ENCODE assay signal across 26 mouse cellular contexts in the genomic region with DNA sequence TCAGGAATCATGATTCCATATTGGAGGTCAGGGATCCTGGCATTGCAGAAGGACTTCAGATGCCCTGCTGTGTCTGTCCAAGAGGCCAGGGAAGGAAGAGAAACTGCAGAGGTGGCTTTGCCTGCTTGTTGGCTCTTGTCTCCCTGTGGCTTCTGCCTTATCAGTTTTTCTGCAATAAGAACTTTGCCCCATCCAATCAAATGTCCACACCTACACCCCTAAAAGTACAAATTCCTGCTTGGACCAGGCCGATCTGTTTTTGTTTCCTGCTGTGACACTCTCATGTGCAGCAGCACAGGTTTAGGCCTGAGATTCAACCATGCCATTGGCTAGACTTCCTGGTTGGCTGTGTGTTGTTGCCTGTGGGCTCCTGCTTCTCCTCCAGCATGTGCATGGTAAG. TPM values are rescaled to one million over a fixed set of nuclear protein-coding genes. Genes with fewer than 3 reads are reported as not detected.
DNase-seq lines count a peak whose midpoint lies in the region; ATAC-seq and TF ChIP-seq lines count a peak whose summit lies in the region.
"Had no signal": no experiment of that assay in that cellular context is flagged by ENCODE, and none has a peak within 500 bp of the region (broad histone marks: within the 10 kb centered on the region; RNA-seq: fewer than 3 reads in every experiment).

A gene (plus strand): TSS at position 251 of the 400 bp plus-strand sequence.

- DNase-seq in liver, adult 2 months (ENCODE audit: extremely low read depth, low read depth, low spot score) = peak; percentile 98
- no peak for DNase-seq in liver, embryonic 11.5 days (ENCODE audit: low spot score)
- DNase-seq in liver, embryonic 13.5 days = no peak
- peak; percentile 26 for DNase-seq in liver, postnatal 0 days
- DNase-seq in kidney, adult 18-20 months = no peak
- no peak for DNase-seq in heart, postnatal 10 days
- DNase-seq: adrenal gland, postnatal 25 days; cerebellum, adult 2 months; cerebellum, postnatal 10 days; gastrocnemius, postnatal 36 days; heart, adult 18-20 months had no signal

- peak within 1 kb of the TSS; percentile 69 for H3K9ac ChIP-seq in liver, adult 2 months (ENCODE audit: low read depth, low read length)
- no peak within 1 kb of the TSS for H3K9ac ChIP-seq in liver, embryonic 11.5 days (ENCODE audit: low read depth, low read length)
- H3K9ac ChIP-seq in intestine, embryonic 16.5 days (ENCODE audit: low read depth, low read length) = no peak within 1 kb of the TSS
- no peak within 1 kb of the TSS for H3K9ac ChIP-seq in liver, embryonic 13.5 days
- no peak within 1 kb of the TSS for H3K9ac ChIP-seq in liver, postnatal 0 days (replicated peaks)
- H3K9ac ChIP-seq in forebrain, embryonic 12.5 days = no peak within 1 kb of the TSS
- H3K9ac ChIP-seq: forebrain, embryonic 15.5 days; hindbrain, embryonic 14.5 days had no signal

- TF ChIP-seq CTCF in liver, adult 2 months (IDR thresholded peaks at IDR 0.05; ENCODE audit: low read depth, low read length) = no peak
- TF ChIP-seq CTCF in liver, postnatal 0 days (IDR thresholded peaks at IDR 0.05; ENCODE audit: low read depth) = no peak

- peaks cover 11% of the 10 kb centered on the region for H3K36me3 ChIP-seq in liver, adult 2 months (ENCODE audit: control insufficient read depth, insufficient read depth, low read length)
- H3K36me3 ChIP-seq in liver, embryonic 11.5 days (ENCODE audit: control insufficient read depth, insufficient read depth, low read length) = no peaks in the 10 kb centered on the region
- no peaks in the 10 kb centered on the region for H3K36me3 ChIP-seq in intestine, embryonic 16.5 days (ENCODE audit: control insufficient read depth, insufficient read depth, low read length)
- no peaks in the 10 kb centered on the region for H3K36me3 ChIP-seq in liver, embryonic 13.5 days
- no peaks in the 10 kb centered on the region for H3K36me3 ChIP-seq in liver, postnatal 0 days (replicated peaks; ENCODE audit: insufficient read depth, low read length)
- H3K36me3 ChIP-seq in forebrain, embryonic 12.5 days (replicated peaks) = no peaks in the 10 kb centered on the region
- H3K36me3 ChIP-seq: embryonic facial prominence, embryonic 10.5 days; forebrain, embryonic 15.5 days; heart, embryonic 10.5 days; hindbrain, embryonic 10.5 days had no signal

- WGBS in liver, adult 2 months = 28% methylated on average over 1 of the region's 1 CpGs
- 61% methylated on average over 1 of the region's 1 CpGs for WGBS in liver, embryonic 11.5 days
- WGBS in intestine, embryonic 16.5 days = 55% methylated on average over 1 of the region's 1 CpGs
- 45% methylated on average over 1 of the region's 1 CpGs for WGBS in liver, embryonic 13.5 days (ENCODE audit: insufficient replicate concordance)
- WGBS in liver, postnatal 0 days (ENCODE audit: insufficient replicate concordance) = 50% methylated on average over 1 of the region's 1 CpGs
- WGBS in forebrain, embryonic 12.5 days = 100% methylated on average over 1 of the region's 1 CpGs

- peak; percentile 33; the same call in 1 of the 2 replicates for TF ChIP-seq POLR2A in liver, adult 2 months (IDR thresholded peaks at IDR 0.05; ENCODE audit: extremely low read depth, insufficient read depth, low read length)

- peak; percentile 74 for TF ChIP-seq EP300 in liver, postnatal 0 days (IDR thresholded peaks at IDR 0.05; ENCODE audit: low read depth)

- intact Hi-C loops in heart, postnatal 10 days (cut with DNase I) = no loop called here

- no peak for ATAC-seq in liver, embryonic 11.5 days (replicated peaks; ENCODE audit: low FRiP score)
- ATAC-seq in intestine, embryonic 16.5 days = peak; percentile 82
- ATAC-seq in liver, embryonic 13.5 days (ENCODE audit: low read depth) = 0 out of 2 replicates have a peak, but pooled peaks have one; percentile 39
- peak; percentile 51 for ATAC-seq in liver, postnatal 0 days
- no peak for ATAC-seq in forebrain, embryonic 12.5 days (ENCODE audit: low FRiP score)
- ATAC-seq: activated CD4-positive, CD25-positive, alpha-beta regulatory T cell, adult 4 months; forebrain, embryonic 15.5 days; Patski had no signal

- H3K9me3 ChIP-seq in liver, embryonic 11.5 days (ENCODE audit: control insufficient read depth, low read length) = 0 out of 2 replicates have a peak, but pooled peaks cover 3% of the 10 kb centered on the region
- no peaks in the 10 kb centered on the region for H3K9me3 ChIP-seq in intestine, embryonic 16.5 days (ENCODE audit: control insufficient read depth, low read length)
- no peaks in the 10 kb centered on the region for H3K9me3 ChIP-seq in liver, embryonic 13.5 days (replicated peaks)
- H3K9me3 ChIP-seq in liver, postnatal 0 days (ENCODE audit: low read length) = no peaks in the 10 kb centered on the region
- H3K9me3 ChIP-seq in forebrain, embryonic 12.5 days = no peaks in the 10 kb centered on the region
- H3K9me3 ChIP-seq: embryonic facial prominence, embryonic 10.5 days; forebrain, embryonic 15.5 days; heart, embryonic 10.5 days; hindbrain, embryonic 10.5 days had no signal

- no peak within 1 kb of the TSS for H3K4me2 ChIP-seq in liver, embryonic 11.5 days
- H3K4me2 ChIP-seq in intestine, embryonic 16.5 days (ENCODE audit: low read depth, low read length) = no peak within 1 kb of the TSS; the same call in 1 of the 2 replicates
- H3K4me2 ChIP-seq in liver, embryonic 13.5 days = 0 out of 2 replicates have a peak within 1 kb of the TSS, but pooled peaks have one; percentile 2
- H3K4me2 ChIP-seq in liver, postnatal 0 days (ENCODE audit: low read depth, low read length) = peak within 1 kb of the TSS; percentile 55
- H3K4me2 ChIP-seq in forebrain, embryonic 12.5 days = no peak within 1 kb of the TSS
- H3K4me2 ChIP-seq: forebrain, embryonic 15.5 days; hindbrain, embryonic 14.5 days had no signal

- H3K4me1 ChIP-seq in liver, adult 2 months (ENCODE audit: control insufficient read depth, insufficient read depth, low read length) = peaks cover 29% of the 10 kb centered on the region
- no peaks in the 10 kb centered on the region for H3K4me1 ChIP-seq in liver, embryonic 11.5 days (replicated peaks; ENCODE audit: control insufficient read depth, insufficient read depth, low read length)
- H3K4me1 ChIP-seq in intestine, embryonic 16.5 days (ENCODE audit: control insufficient read depth, insufficient read depth, low read length) = no peaks in the 10 kb centered on the region
- no peaks in the 10 kb centered on the region for H3K4me1 ChIP-seq in liver, embryonic 13.5 days (replicated peaks)
- peaks cover 12% of the 10 kb centered on the region for H3K4me1 ChIP-seq in liver, postnatal 0 days (ENCODE audit: insufficient read depth)
- no peaks in the 10 kb centered on the region for H3K4me1 ChIP-seq in forebrain, embryonic 12.5 days
- H3K4me1 ChIP-seq: embryonic facial prominence, embryonic 10.5 days; forebrain, embryonic 15.5 days; heart, embryonic 10.5 days; hindbrain, embryonic 10.5 days had no signal

- no peaks in the 10 kb centered on the region for H3K79me2 ChIP-seq in liver, adult 2 months (ENCODE audit: control insufficient read depth, insufficient read depth, low read length)

- H3K4me3 ChIP-seq in liver, adult 2 months (ENCODE audit: insufficient read depth, low read depth, low read length) = peak within 1 kb of the TSS; percentile 58
- no peak within 1 kb of the TSS for H3K4me3 ChIP-seq in liver, embryonic 11.5 days (ENCODE audit: low read depth, low read length)
- H3K4me3 ChIP-seq in intestine, embryonic 16.5 days (ENCODE audit: low read length) = no peak within 1 kb of the TSS
- H3K4me3 ChIP-seq in liver, embryonic 13.5 days (replicated peaks) = no peak within 1 kb of the TSS
- no peak within 1 kb of the TSS; the same call in 1 of the 2 replicates for H3K4me3 ChIP-seq in liver, postnatal 0 days (ENCODE audit: low read depth, low read length)
- no peak within 1 kb of the TSS for H3K4me3 ChIP-seq in forebrain, embryonic 12.5 days (replicated peaks)
- H3K4me3 ChIP-seq: embryonic facial prominence, embryonic 10.5 days; forebrain, embryonic 15.5 days; heart, embryonic 10.5 days; hindbrain, embryonic 10.5 days had no signal

- H3K27me3 ChIP-seq in liver, adult 2 months (ENCODE audit: control insufficient read depth, insufficient read depth, low read length) = no peaks in the 10 kb centered on the region
- no peaks in the 10 kb centered on the region for H3K27me3 ChIP-seq in liver, embryonic 11.5 days (replicated peaks; ENCODE audit: control insufficient read depth, insufficient read depth, low read length)
- no peaks in the 10 kb centered on the region for H3K27me3 ChIP-seq in intestine, embryonic 16.5 days (replicated peaks; ENCODE audit: control insufficient read depth, insufficient read depth, low read length)
- H3K27me3 ChIP-seq in liver, embryonic 13.5 days = no peaks in the 10 kb centered on the region
- no peaks in the 10 kb centered on the region for H3K27me3 ChIP-seq in liver, postnatal 0 days (ENCODE audit: insufficient read depth, low read length)
- H3K27me3 ChIP-seq in forebrain, embryonic 12.5 days = no peaks in the 10 kb centered on the region
- H3K27me3 ChIP-seq: CH12.LX; forebrain, embryonic 15.5 days had no signal

- H3K27ac ChIP-seq in liver, adult 2 months (replicated peaks; ENCODE audit: insufficient read depth, low read depth, low read length) = peak within 1 kb of the TSS; percentile 93
- no peak within 1 kb of the TSS for H3K27ac ChIP-seq in liver, embryonic 11.5 days (ENCODE audit: low read depth, low read length)
- no peak within 1 kb of the TSS for H3K27ac ChIP-seq in intestine, embryonic 16.5 days (ENCODE audit: low read length)
- no peak within 1 kb of the TSS for H3K27ac ChIP-seq in liver, embryonic 13.5 days
- H3K27ac ChIP-seq in liver, postnatal 0 days (ENCODE audit: low read depth) = peak within 1 kb of the TSS; percentile 89
- H3K27ac ChIP-seq in forebrain, embryonic 12.5 days = no peak within 1 kb of the TSS
- H3K27ac ChIP-seq: embryonic facial prominence, embryonic 10.5 days; forebrain, embryonic 15.5 days; heart, embryonic 10.5 days; hindbrain, embryonic 10.5 days; hindbrain, embryonic 14.5 days had no signal

RNA-seq across cellular contexts. Expression of the gene that starts here (rescaled TPM):
- 551 and 915 TPM in 2 replicates for total RNA-seq in liver, adult 2 months (2014; rRNA removed)
- polyA plus RNA-seq in liver, adult 2 months (2012; rRNA removed) = 242 and 580 TPM in 2 replicates
- 2.0 and 2.3 TPM in 2 replicates for polyA plus RNA-seq in liver, embryonic 11.5 days (2014; fragmentation: Nextera tagmentation; extraction: Ambion mirVana)
- polyA plus RNA-seq in intestine, embryonic 16.5 days (2015; fragmentation: Nextera tagmentation; extraction: Ambion mirVana) = 8.0 and 8.7 TPM in 2 replicates
- 5.9 and 6.7 TPM in 2 replicates for polyA plus RNA-seq in liver, embryonic 13.5 days (2015; fragmentation: Nextera tagmentation; extraction: Ambion mirVana)
- 150 and 159 TPM in 2 replicates for polyA plus RNA-seq in liver, postnatal 0 days (2015; fragmentation: Nextera tagmentation; extraction: Ambion mirVana)
- polyA plus RNA-seq in forebrain, embryonic 12.5 days (2016; fragmentation: Nextera tagmentation; extraction: Ambion mirVana) = not detected in 2 replicates
- total RNA-seq in heart, postnatal 10 days (2021) = not detected
- total RNA-seq: adrenal gland, adult 18-20 months; adrenal gland, postnatal 25 days; CH12.LX; gastrocnemius, adult 8-10 months; gastrocnemius, postnatal 36 days; heart, adult 18-20 months; heart, postnatal 25 days had no signal
- polyA plus RNA-seq: activated CD4-positive, CD25-positive, alpha-beta regulatory T cell, adult 4 months; cerebellum, adult 2 months; embryonic facial prominence, embryonic 10.5 days; embryonic facial prominence, embryonic 14.5 days; forebrain, embryonic 15.5 days; heart, embryonic 10.5 days; heart, embryonic 14.5 days; hindbrain, embryonic 10.5 days; hindbrain, embryonic 14.5 days; Patski had no signal

Comparison
In these comparisons a context has a peak if more than half of its experiments do, and no peak if none do; other contexts are left out.
1. RNA of the gene that starts here (total RNA-seq): 551 to 915 TPM in liver, adult 2 months; not detected in heart, postnatal 10 days; every median in the first group is over 100 times any median in the second.
2. RNA of the gene that starts here (polyA plus RNA-seq): 242 to 580 TPM in liver, adult 2 months and 150 to 159 TPM in liver, postnatal 0 days; 8.0 to 8.7 TPM in intestine, embryonic 16.5 days, 5.9 to 6.7 TPM in liver, embryonic 13.5 days, 2.0 to 2.3 TPM in liver, embryonic 11.5 days and not detected in forebrain, embryonic 12.5 days; every median in the first group is over 10 times any median in the second.
3. DNase-seq: peak in liver, adult 2 months (single experiment) and liver, postnatal 0 days (single experiment); none in liver, embryonic 11.5 days (single experiment), liver, embryonic 13.5 days (single experiment), kidney, adult 18-20 months (single experiment) and heart, postnatal 10 days (0 of 2).
4. H3K27ac ChIP-seq: peak in liver, adult 2 months (single experiment) and liver, postnatal 0 days (single experiment); none in liver, embryonic 11.5 days (single experiment), intestine, embryonic 16.5 days (single experiment), liver, embryonic 13.5 days (single experiment) and forebrain, embryonic 12.5 days (single experiment).
5. ATAC-seq: peak in intestine, embryonic 16.5 days (single experiment), liver, embryonic 13.5 days (single experiment) and liver, postnatal 0 days (single experiment); none in liver, embryonic 11.5 days (single experiment) and forebrain, embryonic 12.5 days (single experiment).
6. H3K4me2 ChIP-seq: peak in liver, embryonic 13.5 days (single experiment) and liver, postnatal 0 days (single experiment); none in liver, embryonic 11.5 days (single experiment), intestine, embryonic 16.5 days (single experiment) and forebrain, embryonic 12.5 days (single experiment).